Mouse (Mus musculus): ENCODE data around the gene Skint11.
"Not testable (repeated sequence)": the region's sequence is repeated elsewhere in the genome, so short reads cannot be mapped to it uniquely, and the experiment has no call there.

Skint11 gene

DNA sequence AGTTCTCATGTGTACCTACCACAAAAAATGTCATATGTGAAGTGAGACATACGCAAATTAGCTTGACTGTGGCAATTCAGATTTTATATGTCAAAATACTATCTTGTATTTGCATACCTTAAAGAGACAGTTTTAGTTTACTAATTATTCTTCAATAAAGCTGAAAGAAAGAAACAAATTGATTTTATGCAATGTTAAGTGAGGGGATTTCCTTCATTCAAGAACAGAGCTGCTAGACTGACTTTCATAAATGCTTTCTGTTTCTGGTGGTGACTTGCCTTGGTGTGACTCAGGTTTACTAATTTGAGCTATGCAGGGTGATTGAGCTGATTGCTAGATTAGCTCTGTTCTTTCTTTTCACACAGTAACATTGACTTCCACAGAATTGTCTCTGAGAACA is at the start of gene Skint11:
Skint11 (plus strand) TSS at position 301 of the 400 bp plus-strand sequence.
- TF ChIP-seq CTCF (conservative IDR thresholded peaks at IDR 0.05; ENCODE audit: low read length): no peak
- TF ChIP-seq NANOG (IDR thresholded peaks at IDR 0.05; ENCODE audit: borderline replicate concordance, low read length): no peak
- no peak for TF ChIP-seq POU5F1 (IDR thresholded peaks at IDR 0.05; ENCODE audit: borderline replicate concordance, low read length)
- Histone ChIP-seq H3K9me3 (ENCODE audit: low read length) (no peaks in the 10 kb centered on the region), H3K36me3 (ENCODE audit: insufficient read depth, low read length) (no peaks in the 10 kb centered on the region), H3K4me1 (replicated peaks; ENCODE audit: low read depth, low read length) (no peaks in the 10 kb centered on the region), H3K4me3 (replicated peaks; ENCODE audit: low read length) (no peak within 1 kb of the TSS), H3K27me3 (ENCODE audit: insufficient read depth, low read length) (no peaks in the 10 kb centered on the region)

GRCm38 (mm10) chr4:114161149-114161548 is 2.0 kb upstream of the Skint11 start:
- TF ChIP-seq NANOG (IDR thresholded peaks at IDR 0.05; ENCODE audit: borderline replicate concordance, low read length) (no peak), POU5F1 (IDR thresholded peaks at IDR 0.05; ENCODE audit: borderline replicate concordance, low read length) (no peak), CTCF (conservative IDR thresholded peaks at IDR 0.05; ENCODE audit: low read length) (no peak)
- Histone ChIP-seq H3K4me3 (replicated peaks; ENCODE audit: low read length) (no peak overlapping the region), H3K36me3 (ENCODE audit: insufficient read depth, low read length) (no peaks in the 10 kb centered on the region)

GRCm38 (mm10) chr4:114172898-114173297 is 9.7 kb downstream of the Skint11 start:
- H3K4me3 ChIP-seq (replicated peaks; ENCODE audit: low read length); H3K9me3 ChIP-seq (ENCODE audit: low read length); H3K27me3 ChIP-seq (ENCODE audit: insufficient read depth, low read length); H3K36me3 ChIP-seq (ENCODE audit: insufficient read depth, low read length); H3K4me1 ChIP-seq (replicated peaks; ENCODE audit: low read depth, low read length): not testable (repeated sequence)

More at GRCm38 (mm10) chr4:114161149-114161548, 2.0 kb upstream of the Skint11 start:
- Histone ChIP-seq H3K4me1 (replicated peaks; ENCODE audit: low read depth, low read length) (no peaks in the 10 kb centered on the region), H3K9me3 (ENCODE audit: low read length) (no peaks in the 10 kb centered on the region), H3K27me3 (ENCODE audit: insufficient read depth, low read length) (no peaks in the 10 kb centered on the region)

DNA sequence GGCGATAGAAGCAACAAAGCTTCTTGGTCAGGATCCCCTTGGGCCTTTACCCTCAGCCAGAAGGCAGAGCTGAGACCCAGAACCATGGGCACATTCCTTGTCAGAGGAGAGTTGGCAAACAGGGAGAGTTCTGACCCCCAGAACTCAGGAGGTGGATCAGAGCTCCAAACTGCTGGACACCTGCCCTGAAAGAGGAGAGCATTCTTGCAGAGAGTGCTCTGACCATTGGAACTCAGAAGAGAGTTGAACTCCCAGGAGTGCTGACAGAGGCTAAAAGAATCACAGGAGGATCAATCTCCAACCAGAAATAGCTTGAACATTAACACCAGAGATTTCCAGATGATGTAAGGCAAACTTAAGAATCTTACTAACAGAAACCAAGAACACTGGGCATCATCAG is 93.7 kb downstream of the Skint11 start:
- not testable (repeated sequence) for H3K36me3 ChIP-seq (ENCODE audit: insufficient read depth, low read length); H3K4me3 ChIP-seq (replicated peaks; ENCODE audit: low read length); H3K4me1 ChIP-seq (replicated peaks; ENCODE audit: low read depth, low read length); H3K9me3 ChIP-seq (ENCODE audit: low read length); H3K27me3 ChIP-seq (ENCODE audit: insufficient read depth, low read length)

Data from E14TG2a.4 (cell line).